Mouse (Mus musculus) embryonic fibroblast, embryonic 13.5 days (primary cell): ENCODE data around the gene Mcl1. TPM values are rescaled to one million over a fixed set of nuclear protein-coding genes. Genes with fewer than 3 reads are reported as not detected.

Source experiments
- H3K27ac ChIP-seq: 2 replicates; pipeline ENCODE4 v1.5.1; 2012; ENCODE audit warnings: low read length, control low read depth, inconsistent platforms; ENCODE audit not compliant: insufficient read depth
- H3K4me1 ChIP-seq: 2 replicates; pipeline ENCODE4 v1.6.1; 2011; ENCODE audit warnings: low read length; ENCODE audit not compliant: control insufficient read depth, insufficient read depth
- H3K4me3 ChIP-seq: 2 replicates; pipeline ENCODE4 v1.5.1; 2011; ENCODE audit warnings: mild to moderate bottlenecking, control low read depth, low read length; ENCODE audit not compliant: insufficient read depth
- CTCF ChIP-seq: IDR thresholded peaks from 2 replicates; pipeline ENCODE4 v1.5.1; 2011; ENCODE audit warnings: mild to moderate bottlenecking, control low read depth, low read length, moderate library complexity, borderline replicate concordance; ENCODE audit not compliant: insufficient read depth
- POLR2A ChIP-seq: IDR thresholded peaks from 2 replicates; pipeline ENCODE4 v1.6.1; 2011; ENCODE audit warnings: low read depth, mild to moderate bottlenecking, control low read depth, low read length, moderate library complexity
- polyA plus RNA-seq: library from polyadenylated mRNA; stranded (reverse); fragments of >200 nt; gene quantifications from 2 replicates; pipeline ENCODE4 v1.2.4, GENCODE M21; 2011; ENCODE audit warnings: low read depth; ENCODE audit not compliant: missing spikeins, insufficient read length

Mcl1 gene
- polyA plus RNA-seq, 1 experiment = 118 TPM

- H3K27ac ChIP-seq = no peak overlapping the region
- TF ChIP-seq POLR2A = no peak
- no peak for TF ChIP-seq CTCF
- H3K4me3 ChIP-seq = no peak overlapping the region
- no peaks in the 10 kb centered on the region; the same call in 1 of the 2 replicates for H3K4me1 ChIP-seq
Measured at GRCm38 (mm10) chr3:95629755-95630154, 28.8 kb upstream of the Mcl1 start.

GRCm38 (mm10) chr3:95630856-95631255, 27.7 kb upstream of the Mcl1 start:
- H3K27ac ChIP-seq = no peak overlapping the region
- TF ChIP-seq POLR2A (no peak), CTCF (no peak)

GRCm38 (mm10) chr3:95631304-95631703, 27.3 kb upstream of the Mcl1 start:
- Histone ChIP-seq H3K4me1 (no peaks in the 10 kb centered on the region; the same call in 1 of the 2 replicates), H3K4me3 (no peak overlapping the region), H3K27ac (no peak overlapping the region)
- no peak for TF ChIP-seq CTCF
- no peak for TF ChIP-seq POLR2A

More at GRCm38 (mm10) chr3:95630856-95631255, 27.7 kb upstream of the Mcl1 start:
- Histone ChIP-seq H3K4me1 (no peaks in the 10 kb centered on the region; the same call in 1 of the 2 replicates), H3K4me3 (no peak overlapping the region)

GRCm38 (mm10) chr3:95632648-95633588, 25.7 kb upstream of the Mcl1 start:
- no peak overlapping the region for H3K4me3 ChIP-seq
- H3K4me1 ChIP-seq = no peaks in the 10 kb centered on the region
- H3K27ac ChIP-seq = no peak overlapping the region
- no peak for TF ChIP-seq POLR2A
- TF ChIP-seq CTCF = no peak

- TF ChIP-seq CTCF (no peak), POLR2A (no peak)
- H3K27ac ChIP-seq = no peak overlapping the region
- H3K4me1 ChIP-seq = no peaks in the 10 kb centered on the region
- H3K4me3 ChIP-seq = no peak overlapping the region
Measured at GRCm38 (mm10) chr3:95635636-95636035, 23.0 kb upstream of the Mcl1 start.

- H3K4me1 ChIP-seq = no peaks in the 10 kb centered on the region
- H3K4me3 ChIP-seq = no peak overlapping the region
- no peak for TF ChIP-seq POLR2A
- no peak for TF ChIP-seq CTCF
- H3K27ac ChIP-seq = no peak overlapping the region
Measured at GRCm38 (mm10) chr3:95636072-95636471, 22.5 kb upstream of the Mcl1 start.

- H3K4me1 ChIP-seq = no peaks in the 10 kb centered on the region
- H3K4me3 ChIP-seq = no peak overlapping the region
- H3K27ac ChIP-seq = no peak overlapping the region
- TF ChIP-seq CTCF = no peak
- TF ChIP-seq POLR2A = no peak
Measured at GRCm38 (mm10) chr3:95639694-95640093, 18.9 kb upstream of the Mcl1 start.

- no peak overlapping the region for H3K27ac ChIP-seq
- H3K4me3 ChIP-seq = no peak overlapping the region
- no peaks in the 10 kb centered on the region for H3K4me1 ChIP-seq
- TF ChIP-seq POLR2A = no peak
Measured at GRCm38 (mm10) chr3:95643097-95643496, 15.5 kb upstream of the Mcl1 start.

- H3K4me1 ChIP-seq = no peaks in the 10 kb centered on the region
- TF ChIP-seq POLR2A = no peak
- no peak for TF ChIP-seq CTCF
- no peak overlapping the region for H3K4me3 ChIP-seq
- H3K27ac ChIP-seq = no peak overlapping the region
Measured at GRCm38 (mm10) chr3:95645313-95646235, 13.0 kb upstream of the Mcl1 start.

GRCm38 (mm10) chr3:95648016-95648415, 10.6 kb upstream of the Mcl1 start:
- TF ChIP-seq CTCF (no peak), POLR2A (no peak)

More at GRCm38 (mm10) chr3:95648016-95648415, 10.6 kb upstream of the Mcl1 start:
- H3K27ac ChIP-seq = no peak overlapping the region
- H3K4me1 ChIP-seq = peaks cover 10% of the 10 kb centered on the region
- H3K4me3 ChIP-seq = no peak overlapping the region
